Mouse (Mus musculus): ENCODE results near the gene Lsr. TPM values are rescaled to one million over a fixed set of nuclear protein-coding genes. Genes with fewer than 3 reads are reported as not detected.
A peak's percentile ranks its signal among the peaks of the same experiment; 100 is the strongest.

Lsr gene
- total RNA-seq (2021): 1 to 10 TPM in 1 of 2 experiments, under 1 TPM in 1; 0.69 to 1.1 TPM
- long read RNA-seq, experiment 1, partial matches to known transcripts: 2 of 4 reads
- long read RNA-seq, experiment 1, other reads (novel, unspliced or antisense): 2 of 4 reads
- long read RNA-seq, experiment 2, partial matches to known transcripts: 0 of 13 reads
- long read RNA-seq, experiment 2, other reads (novel, unspliced or antisense): 12 of 13 reads

GRCm38 (mm10) chr7:30973251-30973500, at the start of gene Lsr:
Lsr (minus strand) TSS chr7:30973464.
- DNase-seq: no peak

- no peak for DNase-seq
These were observed 44.0 kb upstream of the Lsr start for GRCm38 (mm10) chr7:31017104-31017901.

GRCm38 (mm10) chr7:31012971-31013370, 39.7 kb upstream of the Lsr start:
- DNase-seq: no peak

- DNase-seq: no peak
These were observed 35.6 kb upstream of the Lsr start for GRCm38 (mm10) chr7:31008889-31009288.

GRCm38 (mm10) chr7:31008175-31008574, 34.9 kb upstream of the Lsr start:
- DNase-seq: no peak

- no peak for DNase-seq
These were observed 34.5 kb upstream of the Lsr start for GRCm38 (mm10) chr7:31007775-31008174.

- no peak for DNase-seq
These were observed 29.4 kb upstream of the Lsr start for GRCm38 (mm10) chr7:31002650-31003049.

GRCm38 (mm10) chr7:31000505-31001020, 27.3 kb upstream of the Lsr start:
- peak; percentile 74 for DNase-seq

GRCm38 (mm10) chr7:30996491-30996890, 23.2 kb upstream of the Lsr start:
- no peak for DNase-seq

GRCm38 (mm10) chr7:30993986-30994385, 20.7 kb upstream of the Lsr start:
- no peak for DNase-seq

GRCm38 (mm10) chr7:30992148-30992547, 18.9 kb upstream of the Lsr start:
- no peak for DNase-seq

GRCm38 (mm10) chr7:30988519-30989162, 15.4 kb upstream of the Lsr start:
- DNase-seq: no peak

GRCm38 (mm10) chr7:30985357-30985756, 12.1 kb upstream of the Lsr start:
- DNase-seq: no peak

- no peak for DNase-seq
These were observed 8.4 kb upstream of the Lsr start for GRCm38 (mm10) chr7:30981703-30982102.

GRCm38 (mm10) chr7:30973501-30974289, 431 bp upstream of the Lsr start, which contains the start of gene Fam187b:
Fam187b (plus strand) TSS chr7:30973790.
- peak; percentile 73 for DNase-seq

- DNase-seq: no peak
These were observed 626 bp downstream of the Lsr start for GRCm38 (mm10) chr7:30972426-30973250.

GRCm38 (mm10) chr7:30971901-30972300, 1.4 kb downstream of the Lsr start:
- no peak for DNase-seq

GRCm38 (mm10) chr7:30969174-30969573, 4.1 kb downstream of the Lsr start:
- DNase-seq: no peak

GRCm38 (mm10) chr7:30968611-30969010, 4.7 kb downstream of the Lsr start:
- DNase-seq: no peak

- DNase-seq: no peak
These were observed 6.6 kb downstream of the Lsr start for GRCm38 (mm10) chr7:30966657-30967056.

- DNase-seq: no peak
These were observed 7.6 kb downstream of the Lsr start for GRCm38 (mm10) chr7:30965677-30966076.

GRCm38 (mm10) chr7:30964366-30964765, 8.9 kb downstream of the Lsr start:
- DNase-seq: no peak
